Mouse (Mus musculus) mouse trophoblast stem cell (cell line): ENCODE data around the gene Myo5a.

Experiments
- in situ Hi-C, 2 experiments: fragments of 300-500 bp; cut with MseI, MboI; formaldehyde crosslinking; loops; 2 replicates in 1 of 2; 3 replicates in 1 of 2; pipeline ENCODE4 v1.15.1; 2025

Myo5a gene

DNA sequence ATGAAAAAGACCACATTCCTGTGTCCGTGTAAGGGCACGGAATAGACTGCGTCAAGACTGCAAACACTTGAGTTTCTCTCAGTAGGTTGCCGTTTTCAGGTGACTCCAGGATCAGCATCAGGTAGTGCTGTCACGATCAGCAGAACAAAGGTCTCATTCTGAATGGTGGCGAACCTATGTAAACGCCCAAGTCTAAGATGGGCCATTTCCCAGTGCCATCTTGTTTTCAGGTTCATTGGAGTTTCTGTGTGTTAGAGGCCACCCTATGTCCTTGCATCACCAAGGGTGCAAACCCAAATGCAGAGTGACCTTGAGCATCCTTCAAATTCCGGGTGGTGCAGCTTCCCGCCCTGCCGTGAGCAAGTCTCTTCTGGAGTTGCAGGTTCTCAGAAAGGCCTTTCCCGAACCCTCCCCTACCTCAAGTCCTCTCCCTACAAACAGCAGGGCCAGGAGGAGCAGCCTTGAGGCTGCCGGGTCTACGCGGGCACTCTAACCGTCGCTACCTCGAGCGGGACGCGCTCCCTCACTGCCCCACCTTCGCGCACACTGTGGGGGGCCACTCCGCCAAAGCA is at the start of gene Myo5a:
Gene Myo5a (plus strand): TSS at position 559 of the 572 bp plus-strand sequence.
- in situ Hi-C loops = no loop called here

DNA sequence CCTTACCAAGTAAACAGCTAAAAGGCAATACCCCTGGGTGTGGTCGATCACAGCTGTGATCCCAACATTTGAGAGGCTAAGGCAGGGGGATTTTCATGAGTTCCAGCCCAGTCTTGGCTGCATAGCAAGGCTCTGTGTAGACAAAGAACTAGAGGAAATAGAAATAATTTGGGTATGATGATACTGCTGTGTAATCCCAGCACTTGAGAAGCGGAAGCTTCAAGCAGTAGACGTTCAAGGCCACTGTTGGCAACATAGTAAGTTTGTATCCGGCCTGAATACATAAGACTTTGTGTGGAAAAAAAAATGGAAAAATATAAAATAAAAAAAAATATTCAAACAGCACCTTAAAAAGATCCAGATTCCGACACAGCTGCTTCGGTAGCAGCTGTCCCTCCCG is 48.3 kb upstream of the Myo5a start:
- in situ Hi-C loops = loop anchor here in 1 of 2 experiments (10.0 kb wide), 1 partner anchor 118 kb away; no protein-coding TSS in a partner anchor

DNA sequence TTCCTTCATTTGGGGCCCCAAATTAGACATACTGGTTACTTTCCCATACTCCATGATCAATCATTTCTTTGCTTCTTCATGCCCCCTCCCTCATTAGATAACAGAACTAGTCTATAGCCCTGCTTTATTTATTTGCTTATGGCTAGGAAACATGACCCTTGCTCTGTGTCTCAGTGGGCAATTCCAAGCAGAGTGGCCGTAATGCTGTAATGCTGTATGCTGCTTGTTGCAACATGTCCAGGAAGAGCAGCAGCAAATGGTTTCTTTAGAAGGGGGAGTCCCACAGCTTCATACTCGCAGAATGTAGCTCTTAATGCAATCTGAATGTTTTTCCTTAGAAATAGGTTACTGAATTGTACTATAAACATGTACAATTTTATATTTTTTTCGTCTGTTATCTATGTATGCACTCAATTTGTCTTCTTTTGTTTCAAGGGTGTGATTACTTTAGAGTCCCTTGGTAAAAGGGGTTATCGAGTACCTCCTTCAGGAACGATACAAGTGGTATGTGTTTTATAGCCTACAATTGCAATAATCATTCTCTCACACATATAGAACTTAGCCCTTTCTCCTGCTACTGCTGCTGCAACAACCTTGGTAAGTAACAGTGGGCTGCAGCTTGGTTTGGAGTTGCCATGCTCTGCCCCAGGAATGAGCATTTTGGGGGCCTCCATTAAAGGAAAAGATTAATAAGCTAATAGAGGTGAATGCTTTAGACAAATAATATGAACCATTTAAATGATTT is 47.5 kb upstream of the Myo5a start:
- in situ Hi-C loops = loop anchor here in 1 of 2 experiments (10.0 kb wide), 1 partner anchor 119 kb away; no protein-coding TSS in a partner anchor

DNA sequence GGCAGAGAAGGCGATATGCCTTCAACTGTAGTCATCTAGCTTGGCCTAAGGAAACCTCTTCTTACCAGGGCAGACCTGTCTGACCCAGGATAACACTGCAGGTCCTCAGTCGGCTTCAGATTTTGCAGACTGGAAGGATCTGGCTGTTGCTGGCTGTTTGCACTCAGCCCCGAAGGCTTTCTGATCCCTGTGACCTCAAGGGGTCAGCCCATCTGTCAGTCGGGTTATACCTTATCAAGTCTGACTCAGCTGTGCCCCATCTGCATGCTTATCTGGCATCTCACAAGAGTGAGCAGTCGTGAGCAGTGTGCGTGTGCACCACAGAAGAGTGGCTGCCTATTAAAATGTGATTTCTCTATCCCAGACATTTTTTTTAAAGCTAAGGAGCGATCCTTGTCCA is 46.7 kb upstream of the Myo5a start:
- in situ Hi-C loops = loop anchor here in 1 of 2 experiments (10.0 kb wide), 1 partner anchor 119 kb away; no protein-coding TSS in a partner anchor

DNA sequence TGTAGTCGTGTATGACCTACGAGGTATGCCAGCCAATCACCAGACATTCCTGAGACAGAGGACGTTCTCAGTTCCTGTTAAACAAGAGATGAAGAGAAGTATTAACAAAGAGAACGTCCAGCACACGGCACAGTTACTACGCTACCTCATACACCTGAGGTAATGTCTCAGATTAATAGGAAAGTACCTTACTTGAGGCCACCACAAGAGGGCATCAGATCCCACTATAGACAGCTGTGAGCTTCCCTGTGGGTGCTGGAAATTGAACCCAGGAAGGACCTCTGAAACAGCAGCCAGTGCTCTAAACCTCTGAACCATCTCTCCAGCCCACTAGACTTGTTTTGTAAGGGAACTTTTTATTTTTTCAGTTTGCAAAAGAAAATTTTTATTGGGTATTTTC is 45.1 kb upstream of the Myo5a start:
- in situ Hi-C loops = loop anchor here in 1 of 2 experiments (10.0 kb wide), 1 partner anchor 121 kb away; no protein-coding TSS in a partner anchor

DNA sequence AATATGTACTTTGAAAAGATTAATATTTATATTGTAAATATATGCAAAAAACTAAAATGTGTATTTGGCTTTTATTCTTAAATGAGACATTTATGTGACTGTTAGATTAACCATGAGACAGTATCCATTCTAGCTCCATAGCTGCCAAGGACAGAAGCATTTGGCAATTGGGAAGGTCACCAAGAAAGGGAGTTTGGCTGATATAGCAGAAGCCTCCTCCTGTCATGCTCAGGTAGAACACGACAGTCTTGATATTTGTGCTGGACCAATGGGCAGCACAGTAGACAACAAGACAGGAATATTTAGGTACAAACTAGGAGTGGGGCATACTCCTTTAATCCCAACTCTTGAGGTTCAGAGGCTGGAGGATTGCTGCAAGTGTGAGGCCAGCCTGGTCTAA is 38.4 kb upstream of the Myo5a start:
- in situ Hi-C loops = loop anchor here in 1 of 2 experiments (10.0 kb wide), 1 partner anchor 128 kb away; no protein-coding TSS in a partner anchor

DNA sequence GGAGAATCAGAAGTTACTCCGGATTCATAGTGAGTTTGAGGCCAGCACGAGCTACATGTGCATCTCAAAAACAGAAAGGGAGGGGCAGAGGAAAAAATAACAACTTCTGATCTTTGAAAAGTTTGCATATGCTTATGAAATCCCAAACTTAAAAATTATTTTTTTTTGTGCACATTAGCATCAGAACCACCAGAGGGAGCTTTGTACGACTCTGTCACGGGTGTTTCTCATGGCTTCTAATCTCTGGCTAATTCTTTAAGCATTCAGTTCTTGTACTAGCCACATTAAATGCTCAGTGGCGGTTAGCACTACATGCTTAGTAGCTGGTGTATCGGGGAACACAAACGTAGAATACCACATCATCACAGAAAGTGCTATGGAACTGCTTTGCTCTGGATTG is 37.7 kb upstream of the Myo5a start:
- in situ Hi-C loops = loop anchor here in 1 of 2 experiments (10.0 kb wide), 1 partner anchor 128 kb away; no protein-coding TSS in a partner anchor

DNA sequence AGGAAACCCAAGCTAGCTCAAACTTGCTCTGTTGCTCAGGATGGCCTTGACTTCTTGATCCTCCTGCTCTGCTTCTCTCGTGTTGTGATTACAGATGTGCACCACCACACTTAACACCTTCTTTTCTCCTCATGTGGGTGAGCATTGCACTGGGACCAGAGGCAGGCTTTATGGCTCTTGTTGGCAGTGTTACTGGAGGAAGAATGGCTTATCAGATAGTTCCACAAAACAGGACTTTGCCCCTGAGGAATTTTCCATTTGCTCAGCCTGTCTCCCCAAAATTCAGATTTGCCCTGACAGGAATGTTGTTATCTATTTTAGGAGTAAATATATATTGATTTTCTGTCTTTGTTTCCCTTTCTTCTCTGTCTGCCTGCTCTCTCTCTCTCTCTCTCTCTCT is 36.1 kb upstream of the Myo5a start:
- in situ Hi-C loops = loop anchor here in 1 of 2 experiments (10.0 kb wide), 1 partner anchor 130 kb away; no protein-coding TSS in a partner anchor

DNA sequence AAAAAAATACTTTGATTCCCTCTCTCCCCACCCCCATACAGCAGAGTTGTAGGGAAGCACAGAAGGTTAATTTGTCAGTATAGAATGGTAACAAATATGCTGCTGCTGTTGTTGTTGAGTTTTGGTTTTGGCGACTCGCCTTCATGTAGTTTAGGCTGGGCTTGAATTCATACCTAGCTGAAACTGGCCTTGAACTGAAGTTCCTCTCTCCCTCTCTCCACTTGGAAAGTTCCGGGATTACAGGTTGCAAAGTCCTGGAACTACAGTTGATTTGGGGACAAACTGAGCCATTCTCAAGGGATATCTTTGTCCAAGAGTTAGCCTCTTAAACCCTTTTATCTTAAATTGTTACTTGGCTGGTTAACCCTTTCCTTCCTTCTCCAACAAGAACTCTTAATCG is 34.9 kb upstream of the Myo5a start:
- in situ Hi-C loops = loop anchor here in 1 of 2 experiments (10.0 kb wide), 1 partner anchor 131 kb away; no protein-coding TSS in a partner anchor

DNA sequence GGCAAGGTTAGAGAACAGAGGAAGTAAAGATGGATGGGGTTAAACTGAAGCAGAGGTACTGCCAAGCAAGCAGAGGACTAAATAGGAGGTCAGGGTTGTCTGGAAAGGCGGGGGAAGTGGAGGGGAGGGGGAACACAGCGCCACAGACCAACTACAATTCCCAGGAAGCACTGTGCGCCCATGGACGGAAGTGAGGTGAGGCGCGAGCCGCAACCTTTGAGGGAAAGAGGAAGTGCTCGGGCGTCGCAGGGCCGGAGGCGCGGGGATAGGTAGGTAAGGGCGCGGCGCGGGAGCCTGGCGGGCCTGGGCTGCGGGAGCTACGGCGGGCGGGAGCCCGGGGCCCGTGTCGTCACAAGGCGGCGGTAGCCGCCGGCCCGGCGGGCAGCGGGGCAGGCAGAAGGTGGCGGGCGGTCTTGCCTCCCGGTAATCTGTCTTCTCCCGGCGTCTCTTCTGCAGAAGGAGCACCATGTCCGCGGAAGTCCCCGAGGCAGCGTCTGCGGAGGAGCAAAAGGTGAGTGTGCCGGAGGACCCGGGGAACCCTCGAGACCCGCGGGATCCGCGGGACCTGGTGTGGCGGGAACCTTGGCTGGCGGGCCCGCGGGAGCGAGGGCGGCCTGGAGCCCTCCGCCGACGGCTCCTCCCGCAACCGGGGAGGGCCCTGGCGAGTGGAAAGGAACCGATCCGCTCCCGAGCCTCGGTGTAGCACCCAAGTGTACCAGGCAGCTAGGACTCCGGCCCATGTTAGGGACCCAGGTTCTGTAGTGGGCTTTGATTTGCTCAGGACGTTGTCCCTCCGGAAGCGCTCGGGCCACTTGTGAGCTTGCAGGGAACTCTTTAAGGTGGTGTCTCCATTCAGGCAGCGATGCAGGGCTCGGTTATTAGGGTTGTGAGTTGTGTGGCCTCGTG is 33.1 kb upstream of the Myo5a start, which contains the start of gene Arpp19:
Gene Arpp19 (plus strand): TSS at position 164 of the 906 bp plus-strand sequence.
- in situ Hi-C loops = loop anchor here in 1 of 2 experiments (10.0 kb wide), 1 partner anchor 133 kb away; no protein-coding TSS in a partner anchor

DNA sequence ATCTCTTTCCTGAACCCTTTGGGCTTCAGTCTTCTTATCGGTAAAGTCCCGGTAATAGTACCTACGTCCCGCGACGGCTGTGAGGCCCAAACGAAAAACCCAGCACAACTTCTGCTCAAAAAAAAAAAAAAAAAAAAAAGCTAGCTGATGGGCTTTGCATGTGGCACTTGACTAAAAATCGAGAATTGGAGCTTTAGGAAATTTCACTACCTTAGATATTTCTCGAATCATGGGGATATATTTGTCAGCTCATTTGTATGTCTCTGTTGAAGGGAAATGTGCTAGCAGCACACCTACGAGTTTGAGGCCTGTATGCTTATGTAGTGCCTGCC is 32.5 kb upstream of the Myo5a start:
- in situ Hi-C loops = loop anchor here in 1 of 2 experiments (10.0 kb wide), 1 partner anchor 134 kb away; no protein-coding TSS in a partner anchor

DNA sequence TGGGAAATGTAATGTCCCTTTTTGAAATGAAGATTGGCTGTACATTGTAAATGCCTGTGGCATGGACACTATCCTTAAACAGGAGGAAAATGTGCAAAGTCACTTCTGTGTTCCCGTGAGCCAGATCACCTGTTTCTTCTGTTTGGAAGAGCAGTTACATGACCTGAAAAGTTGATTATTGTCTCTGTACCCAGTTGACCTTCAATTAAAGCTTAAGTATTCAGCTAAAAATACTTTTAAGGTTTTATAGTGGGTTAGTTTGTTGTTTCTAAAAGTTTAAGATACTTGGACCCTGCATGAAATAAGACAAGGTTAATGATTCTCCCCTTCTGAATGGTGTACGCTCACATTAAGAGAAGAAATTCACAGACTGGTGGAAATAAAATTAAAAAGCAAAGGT is 30.2 kb upstream of the Myo5a start:
- in situ Hi-C loops = no loop called here

DNA sequence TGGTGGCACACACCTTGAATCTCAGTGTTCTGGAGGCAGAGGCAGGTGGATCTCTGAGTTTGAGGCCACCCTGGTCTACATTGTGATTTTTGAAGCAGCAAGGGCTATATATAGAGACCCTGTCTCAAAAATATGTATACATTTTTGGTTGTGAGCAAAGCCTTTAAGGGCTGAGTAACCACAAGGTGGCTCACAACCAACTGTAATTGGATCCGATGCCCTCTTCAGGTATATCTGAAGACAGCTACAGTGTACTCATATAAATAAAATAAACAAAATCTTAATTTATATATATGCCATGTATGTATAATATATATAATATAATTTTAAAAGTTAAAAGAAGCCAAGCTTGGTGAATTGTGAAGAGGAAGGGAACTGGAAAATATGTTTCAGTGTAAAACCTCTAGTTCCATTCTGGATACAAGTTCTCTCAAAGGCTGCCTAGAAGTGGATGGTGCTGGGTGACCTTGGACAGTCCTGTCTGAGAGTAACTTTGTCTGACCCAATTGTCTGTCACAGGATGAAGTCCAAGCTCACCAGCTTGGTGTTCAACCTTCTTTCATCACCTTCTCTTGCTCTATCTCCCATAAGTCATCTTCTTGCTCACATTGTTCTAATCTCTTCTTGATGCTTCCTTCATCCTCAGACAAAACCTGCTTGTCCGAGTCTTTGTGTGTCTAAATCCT is 28.8 kb upstream of the Myo5a start:
- in situ Hi-C loops = no loop called here

DNA sequence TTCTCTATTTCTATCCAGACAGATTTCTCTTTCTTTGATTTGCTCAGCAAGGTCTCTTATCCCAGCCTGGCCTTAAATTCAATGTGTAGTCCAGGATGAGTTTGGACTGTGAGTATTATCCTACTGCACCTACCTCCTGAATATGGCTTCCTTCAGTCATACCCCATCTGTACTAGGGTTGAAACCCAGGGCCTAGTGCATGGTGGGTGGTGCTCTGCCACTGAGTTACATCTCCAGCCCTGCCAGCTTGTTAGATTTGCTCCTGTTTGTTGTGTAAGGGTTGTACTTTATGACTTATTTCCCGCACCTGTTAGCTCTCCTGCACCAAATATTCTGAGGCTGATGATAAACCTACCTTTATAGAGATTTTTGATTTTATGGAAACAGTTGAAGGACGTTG is 27.6 kb upstream of the Myo5a start:
- in situ Hi-C loops = no loop called here

DNA sequence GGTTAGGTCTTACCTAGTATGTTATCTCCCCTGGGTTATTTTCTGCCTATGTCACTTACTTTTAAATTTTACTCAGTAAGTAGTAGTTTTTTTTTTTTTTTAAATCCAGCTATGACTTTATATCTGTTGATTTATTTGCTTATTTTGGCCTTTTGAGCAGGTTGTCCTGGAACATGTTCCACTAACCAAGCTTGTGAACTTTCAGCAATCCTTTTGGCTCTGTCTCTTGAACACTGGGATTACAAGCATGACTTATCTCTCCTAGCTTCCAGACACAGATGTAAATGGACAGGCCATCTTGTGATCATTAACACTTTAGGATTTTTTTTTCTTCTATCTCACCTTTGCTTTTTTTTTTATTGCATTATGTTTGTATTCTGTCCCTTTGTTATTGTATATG is 23.7 kb upstream of the Myo5a start:
- in situ Hi-C loops = no loop called here

DNA sequence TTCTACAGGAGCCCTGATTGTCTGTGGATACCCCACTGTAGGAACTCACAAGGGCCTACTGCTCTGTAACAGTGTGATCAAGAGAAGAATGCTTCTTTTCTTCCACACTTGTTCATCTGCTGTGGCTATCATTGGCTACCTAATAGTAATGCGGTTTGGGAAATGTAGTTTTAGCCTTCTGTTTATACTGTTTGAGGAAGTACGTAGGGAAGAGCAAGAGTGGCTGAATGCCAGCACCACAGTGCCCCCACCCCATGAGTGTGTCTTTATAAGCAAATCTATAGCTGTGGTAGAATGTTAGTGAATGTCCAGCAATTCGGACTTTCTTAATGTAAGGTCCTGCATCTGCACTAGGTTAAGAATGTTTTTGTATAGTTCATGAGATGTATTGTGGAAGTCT is 21.7 kb upstream of the Myo5a start:
- in situ Hi-C loops = no loop called here

DNA sequence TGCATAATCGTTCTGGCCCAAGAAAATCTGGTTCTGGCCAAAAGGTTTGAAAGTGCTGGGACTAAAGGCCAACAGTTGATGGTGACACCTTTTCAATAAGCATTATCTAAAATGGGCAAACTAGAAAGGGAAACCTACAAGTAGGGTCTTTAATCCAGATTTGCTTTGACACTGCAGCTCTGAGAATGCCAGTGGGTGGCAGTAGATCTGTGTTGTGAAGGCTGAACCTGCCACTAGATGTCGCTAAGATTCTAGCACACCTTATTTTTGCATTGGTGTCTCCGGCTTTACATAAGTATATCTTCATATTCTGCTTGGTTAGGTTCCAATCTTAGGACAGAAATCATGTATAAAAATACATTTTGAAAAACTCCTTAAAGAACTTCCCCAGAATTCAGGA is 20.8 kb upstream of the Myo5a start:
- in situ Hi-C loops = loop anchor here in 1 of 2 experiments (10.0 kb wide), 1 partner anchor 225 kb away; no protein-coding TSS in a partner anchor

DNA sequence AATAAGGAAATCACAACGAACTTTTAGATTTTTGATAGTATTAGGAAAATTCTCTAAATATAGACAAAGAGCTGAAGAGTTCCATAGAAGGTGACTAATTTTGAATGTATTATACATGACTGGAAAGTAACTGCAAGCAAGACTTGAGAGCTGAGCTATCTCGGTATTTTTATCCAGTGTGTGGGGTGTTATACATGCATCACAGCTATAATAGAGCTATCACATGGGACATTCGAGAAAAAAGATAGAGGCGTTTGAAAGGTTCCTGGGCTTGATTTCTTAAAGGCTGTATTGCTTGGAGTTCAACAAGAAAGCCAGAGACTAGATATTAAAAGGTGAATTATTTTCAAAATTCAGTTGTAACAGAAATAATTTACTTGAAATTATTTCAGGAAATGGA is 19.0 kb upstream of the Myo5a start:
- in situ Hi-C loops = loop anchor here in 1 of 2 experiments (10.0 kb wide), 1 partner anchor 223 kb away; no protein-coding TSS in a partner anchor

DNA sequence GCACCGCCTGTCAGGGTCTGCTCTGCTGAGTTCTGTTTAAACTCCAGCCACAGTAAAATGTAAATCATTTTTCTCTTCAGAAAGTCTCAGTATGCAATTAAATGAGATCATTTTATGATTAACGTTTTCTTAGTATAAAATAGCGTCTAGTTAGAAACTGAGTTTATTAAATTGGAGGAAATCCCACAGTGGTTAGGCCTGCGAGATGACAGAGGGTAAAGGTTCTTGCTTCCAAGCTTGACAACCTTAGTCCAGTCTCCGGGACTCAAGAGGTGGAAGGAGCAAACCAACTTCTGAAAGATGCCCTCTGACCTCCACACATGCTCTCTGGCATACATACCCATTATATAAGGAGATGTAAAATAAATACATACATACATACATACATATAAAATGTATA is 15.8 kb upstream of the Myo5a start:
- in situ Hi-C loops = loop anchor here in 1 of 2 experiments (10.0 kb wide), 1 partner anchor 220 kb away; no protein-coding TSS in a partner anchor

DNA sequence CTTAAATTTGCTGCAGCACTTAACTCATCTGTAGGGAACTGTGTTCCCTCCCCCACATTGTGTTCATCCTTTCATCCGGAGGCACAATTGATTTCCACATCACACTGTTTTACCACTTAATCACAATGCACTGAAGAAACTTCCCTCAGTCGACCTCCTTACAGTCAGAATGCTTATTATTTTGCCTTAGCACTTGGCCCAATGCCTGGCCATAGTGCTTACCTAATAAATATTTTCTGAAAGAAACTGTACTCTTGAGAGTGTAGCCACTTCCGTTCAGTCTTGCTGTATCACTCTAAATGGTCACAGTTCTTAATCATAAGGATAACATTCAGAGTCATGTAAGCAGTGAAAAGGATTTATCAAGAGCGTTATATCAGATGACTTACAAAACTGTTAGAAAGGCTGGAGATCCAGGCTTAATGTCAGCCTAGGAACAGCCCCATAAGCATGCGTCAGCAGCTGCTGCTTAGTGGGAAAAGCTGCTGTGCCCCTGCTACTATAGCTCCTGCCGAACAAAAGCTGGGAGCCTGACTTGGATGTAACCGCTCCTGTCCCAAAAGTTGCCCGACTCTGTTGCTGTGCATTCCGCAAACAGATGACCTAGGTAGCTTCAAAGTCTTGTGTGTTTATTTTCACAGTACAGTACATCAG is 6.0 kb upstream of the Myo5a start:
- in situ Hi-C loops = no loop called here
